Mouse (Mus musculus): ENCODE results near the gene Ifna7.

Gene Ifna7

DNA sequence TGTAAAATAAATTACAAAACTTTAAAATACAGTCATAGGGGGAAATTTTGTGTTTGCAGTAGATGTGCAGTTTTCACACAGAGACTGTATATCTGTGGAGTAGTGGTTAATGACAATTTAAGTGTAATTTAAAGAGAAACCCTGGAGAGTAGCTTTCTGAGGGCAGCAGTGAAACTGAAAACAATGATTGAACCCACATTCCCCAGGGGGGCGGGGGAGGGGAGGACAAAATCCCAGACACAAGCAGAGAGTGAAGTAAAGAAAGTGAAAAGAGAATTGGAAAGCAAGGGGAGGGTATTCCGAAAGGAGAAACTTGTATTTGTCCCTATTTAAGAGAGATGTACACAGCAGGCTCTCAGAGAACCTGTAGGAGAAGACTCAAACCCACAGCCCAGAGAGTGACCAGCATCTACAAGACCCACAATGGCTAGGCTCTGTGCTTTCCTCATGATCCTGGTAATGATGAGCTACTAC lies 25.4 kb downstream of the Ifna7 start, which contains the start of gene Ifna4:
Gene Ifna4 (plus strand): TSS at position 424 of the 474 bp plus-strand sequence.
- no peak for DNase-seq

- no peak for DNase-seq
These were observed 29.3 kb downstream of the Ifna7 start for GRCm38 (mm10) chr4:88845334-88845733.

- DNase-seq, result no peak
These were observed 33.7 kb downstream of the Ifna7 start, which contains the start of gene Ifna1 for GRCm38 (mm10) chr4:88849698-88850097. Ifna1 (plus strand) TSS chr4:88850087.

- no peak for DNase-seq
These were observed 35.2 kb downstream of the Ifna7 start for GRCm38 (mm10) chr4:88851026-88851763.

DNA sequence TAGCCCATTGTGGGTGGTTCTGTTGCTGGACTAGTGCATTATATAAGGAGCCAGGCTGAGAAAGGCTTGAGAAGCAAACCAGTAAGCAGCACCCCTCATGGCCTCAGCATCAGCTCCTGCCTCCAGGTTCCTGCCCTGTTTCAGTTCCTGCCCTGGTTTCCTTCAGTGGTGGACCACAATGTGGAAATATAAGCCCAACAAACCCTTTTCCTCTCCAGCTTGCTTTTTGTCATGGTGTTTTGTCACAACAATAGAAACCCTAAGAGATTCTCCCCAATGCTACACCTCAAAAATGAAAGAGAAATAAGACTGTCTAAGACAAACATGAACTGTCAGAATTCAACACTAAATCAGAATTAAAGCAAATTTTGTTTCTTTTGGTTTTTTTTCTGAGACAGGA lies 43.2 kb downstream of the Ifna7 start:
- no peak for DNase-seq

- DNase-seq, result no peak
These were observed 47.3 kb downstream of the Ifna7 start for GRCm38 (mm10) chr4:88863309-88863708.

- no peak for DNase-seq
These were observed 48.6 kb downstream of the Ifna7 start for GRCm38 (mm10) chr4:88864599-88864998.

- DNase-seq, result no peak
These were observed 49.1 kb downstream of the Ifna7 start for GRCm38 (mm10) chr4:88865011-88865569.
